Mouse (Mus musculus): ENCODE measurements around the gene Hnrnph2. TPM values are rescaled to one million over a fixed set of nuclear protein-coding genes. Genes with fewer than 3 reads are reported as not detected.

Gene Hnrnph2
- polyA plus RNA-seq, 1 experiment from 2014 or later: 174 TPM

GRCm38 (mm10) chrX:134620254-134620865 is 19.4 kb downstream of the Hnrnph2 start:
- H3K4me2 ChIP-seq (replicated peaks): peak overlapping the region; percentile 15; the same call in 1 of the 2 replicates
- H3K36me3 ChIP-seq: no peaks in the 10 kb centered on the region
- H3K27ac ChIP-seq (replicated peaks): peak overlapping the region; percentile 77
- ATAC-seq (replicated peaks): peak; percentile 71; the same call in 1 of the 2 replicates
- no peaks in the 10 kb centered on the region for H3K9me3 ChIP-seq
- H3K27me3 ChIP-seq: no peaks in the 10 kb centered on the region
- no peak overlapping the region for H3K4me3 ChIP-seq
- no peak overlapping the region for H3K9ac ChIP-seq (replicated peaks)
- H3K4me1 ChIP-seq: peaks cover 10% of the 10 kb centered on the region; the same call in 1 of the 2 replicates
- 24% methylated on average over 8 of the region's 8 CpGs for WGBS

DNA sequence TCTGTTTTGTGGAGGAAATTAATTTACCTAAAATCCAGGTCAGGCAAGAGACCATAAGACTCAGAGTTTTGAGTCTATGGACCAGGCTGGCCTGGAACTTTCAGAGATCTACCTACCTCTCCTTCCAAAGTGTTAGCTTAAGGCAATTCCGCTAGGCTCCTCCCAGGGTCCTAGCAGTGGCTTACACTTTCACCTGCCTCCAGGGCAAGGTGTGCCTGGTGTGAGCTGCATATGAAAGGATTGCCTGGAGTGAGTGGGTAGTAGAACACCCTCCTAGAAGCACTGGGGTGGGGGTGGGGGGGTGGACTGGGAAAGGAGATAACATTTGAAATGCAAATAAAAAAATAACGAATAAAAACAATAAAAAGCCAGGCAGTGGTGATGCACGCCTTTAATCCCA is 20.7 kb downstream of the Hnrnph2 start:
- 81% methylated on average over 3 of the region's 3 CpGs for WGBS
- ATAC-seq (replicated peaks): no peak

GRCm38 (mm10) chrX:134623350-134623749 is 22.4 kb downstream of the Hnrnph2 start:
- Histone ChIP-seq H3K9me3 (no peaks in the 10 kb centered on the region), H3K4me1 (peaks cover 10% of the 10 kb centered on the region; the same call in 1 of the 2 replicates), H3K27ac (replicated peaks) (no peak overlapping the region), H3K4me2 (replicated peaks) (no peak overlapping the region), H3K27me3 (no peaks in the 10 kb centered on the region), H3K36me3 (no peaks in the 10 kb centered on the region), H3K9ac (replicated peaks) (no peak overlapping the region), H3K4me3 (no peak overlapping the region)
- WGBS: 88% methylated on average over 4 of the region's 4 CpGs
- ATAC-seq (replicated peaks): no peak

More for the DNA sequence above, 20.7 kb downstream of the Hnrnph2 start:
- Histone ChIP-seq H3K4me3 (no peak overlapping the region), H3K4me1 (peaks cover 10% of the 10 kb centered on the region; the same call in 1 of the 2 replicates), H3K4me2 (replicated peaks) (no peak overlapping the region), H3K36me3 (no peaks in the 10 kb centered on the region), H3K9me3 (no peaks in the 10 kb centered on the region), H3K9ac (replicated peaks) (no peak overlapping the region), H3K27me3 (no peaks in the 10 kb centered on the region), H3K27ac (replicated peaks) (no peak overlapping the region)

DNA sequence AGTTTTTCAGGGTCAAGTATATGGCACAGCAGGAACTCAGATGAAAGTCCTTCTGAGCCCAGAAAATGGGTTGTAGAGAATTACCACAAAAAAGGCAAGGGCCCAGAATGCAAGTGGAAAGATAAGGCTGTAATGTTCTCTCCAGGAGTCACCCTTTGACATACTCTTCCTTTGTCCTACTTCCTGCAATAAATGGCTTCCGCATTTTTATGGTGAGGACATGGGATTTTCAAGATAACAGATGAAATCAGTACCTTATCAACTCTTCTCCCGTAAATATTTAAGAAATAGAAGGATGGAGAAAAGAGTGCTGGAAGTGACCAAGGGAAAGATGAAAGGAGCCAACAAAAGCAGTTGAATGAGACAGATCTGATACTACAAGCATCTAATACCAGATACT is 27.2 kb downstream of the Hnrnph2 start:
- no peak for ATAC-seq (replicated peaks)
- no peak overlapping the region for H3K27ac ChIP-seq (replicated peaks)

GRCm38 (mm10) chrX:134632710-134633109 is 31.7 kb downstream of the Hnrnph2 start:
- Histone ChIP-seq H3K4me1 (no peaks in the 10 kb centered on the region), H3K27me3 (no peaks in the 10 kb centered on the region), H3K36me3 (no peaks in the 10 kb centered on the region), H3K9me3 (no peaks in the 10 kb centered on the region), H3K27ac (replicated peaks) (no peak overlapping the region), H3K9ac (replicated peaks) (no peak overlapping the region), H3K4me2 (replicated peaks) (no peak overlapping the region), H3K4me3 (no peak overlapping the region)
- no peak for ATAC-seq (replicated peaks)
- WGBS: 91% methylated on average over 5 of the region's 5 CpGs

More for the DNA sequence above, 27.2 kb downstream of the Hnrnph2 start:
- Histone ChIP-seq H3K4me3 (no peak overlapping the region), H3K4me1 (no peaks in the 10 kb centered on the region), H3K36me3 (no peaks in the 10 kb centered on the region), H3K27me3 (no peaks in the 10 kb centered on the region), H3K9me3 (no peaks in the 10 kb centered on the region), H3K9ac (replicated peaks) (no peak overlapping the region), H3K4me2 (replicated peaks) (no peak overlapping the region)
- 91% methylated on average over 2 of the region's 2 CpGs for WGBS

- Histone ChIP-seq H3K27me3 (no peaks in the 10 kb centered on the region), H3K4me1 (no peaks in the 10 kb centered on the region), H3K36me3 (no peaks in the 10 kb centered on the region), H3K4me3 (no peak overlapping the region), H3K9me3 (no peaks in the 10 kb centered on the region), H3K4me2 (replicated peaks) (no peak overlapping the region), H3K9ac (replicated peaks) (no peak overlapping the region), H3K27ac (replicated peaks) (no peak overlapping the region)
- 63% methylated on average over 3 of the region's 3 CpGs for WGBS
- ATAC-seq (replicated peaks): no peak
These were observed 34.1 kb downstream of the Hnrnph2 start for GRCm38 (mm10) chrX:134635111-134635510.

GRCm38 (mm10) chrX:134635860-134636259 is 34.9 kb downstream of the Hnrnph2 start:
- 84% methylated on average over 3 of the region's 3 CpGs for WGBS
- Histone ChIP-seq H3K27me3 (no peaks in the 10 kb centered on the region), H3K9ac (replicated peaks) (no peak overlapping the region), H3K4me1 (no peaks in the 10 kb centered on the region), H3K36me3 (no peaks in the 10 kb centered on the region), H3K27ac (replicated peaks) (no peak overlapping the region), H3K4me3 (no peak overlapping the region), H3K9me3 (no peaks in the 10 kb centered on the region), H3K4me2 (replicated peaks) (no peak overlapping the region)
- no peak for ATAC-seq (replicated peaks)

GRCm38 (mm10) chrX:134641000-134641760 is 40.2 kb downstream of the Hnrnph2 start:
- WGBS: 58% methylated on average over 10 of the region's 10 CpGs
- no peaks in the 10 kb centered on the region for H3K9me3 ChIP-seq
- no peaks in the 10 kb centered on the region for H3K4me1 ChIP-seq
- no peak overlapping the region for H3K4me3 ChIP-seq
- no peak for ATAC-seq (replicated peaks)
- no peak overlapping the region for H3K9ac ChIP-seq (replicated peaks)
- no peak overlapping the region for H3K4me2 ChIP-seq (replicated peaks)
- H3K27ac ChIP-seq (replicated peaks): no peak overlapping the region
- H3K27me3 ChIP-seq: no peaks in the 10 kb centered on the region
- no peaks in the 10 kb centered on the region for H3K36me3 ChIP-seq

GRCm38 (mm10) chrX:134646338-134646737 is 45.4 kb downstream of the Hnrnph2 start:
- no peak for ATAC-seq (replicated peaks)
- Histone ChIP-seq H3K27me3 (no peaks in the 10 kb centered on the region), H3K27ac (replicated peaks) (no peak overlapping the region), H3K9ac (replicated peaks) (no peak overlapping the region), H3K4me2 (replicated peaks) (no peak overlapping the region), H3K4me3 (no peak overlapping the region), H3K4me1 (no peaks in the 10 kb centered on the region), H3K36me3 (no peaks in the 10 kb centered on the region), H3K9me3 (no peaks in the 10 kb centered on the region)
- WGBS: 75% methylated on average over 1 of the region's 1 CpGs

DNA sequence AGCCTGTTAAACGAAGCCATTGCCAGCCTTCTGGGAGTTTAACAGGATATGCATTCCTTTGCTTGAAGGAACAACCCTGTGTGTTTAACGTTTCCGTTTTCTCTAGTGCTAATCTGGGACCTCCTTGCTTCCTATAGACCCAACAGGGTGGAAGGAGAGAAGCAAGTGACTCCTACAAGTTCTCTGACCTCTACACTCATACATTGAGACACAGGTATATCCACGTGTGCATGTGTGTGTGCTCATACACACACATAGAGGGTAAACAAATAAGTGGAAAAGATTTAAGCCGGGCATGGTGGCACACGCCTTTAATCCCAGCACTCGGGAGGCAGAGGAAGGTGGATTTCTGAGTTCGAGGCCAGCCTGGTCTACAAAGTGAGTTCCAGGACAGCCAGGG is 46.4 kb downstream of the Hnrnph2 start:
- Histone ChIP-seq H3K27ac (replicated peaks) (no peak overlapping the region), H3K27me3 (no peaks in the 10 kb centered on the region), H3K36me3 (no peaks in the 10 kb centered on the region), H3K4me1 (no peaks in the 10 kb centered on the region), H3K4me2 (replicated peaks) (no peak overlapping the region), H3K9me3 (no peaks in the 10 kb centered on the region), H3K9ac (replicated peaks) (no peak overlapping the region), H3K4me3 (no peak overlapping the region)
- no peak; the same call in 1 of the 2 replicates for ATAC-seq (replicated peaks)
- WGBS: 77% methylated on average over 8 of the region's 8 CpGs

DNA sequence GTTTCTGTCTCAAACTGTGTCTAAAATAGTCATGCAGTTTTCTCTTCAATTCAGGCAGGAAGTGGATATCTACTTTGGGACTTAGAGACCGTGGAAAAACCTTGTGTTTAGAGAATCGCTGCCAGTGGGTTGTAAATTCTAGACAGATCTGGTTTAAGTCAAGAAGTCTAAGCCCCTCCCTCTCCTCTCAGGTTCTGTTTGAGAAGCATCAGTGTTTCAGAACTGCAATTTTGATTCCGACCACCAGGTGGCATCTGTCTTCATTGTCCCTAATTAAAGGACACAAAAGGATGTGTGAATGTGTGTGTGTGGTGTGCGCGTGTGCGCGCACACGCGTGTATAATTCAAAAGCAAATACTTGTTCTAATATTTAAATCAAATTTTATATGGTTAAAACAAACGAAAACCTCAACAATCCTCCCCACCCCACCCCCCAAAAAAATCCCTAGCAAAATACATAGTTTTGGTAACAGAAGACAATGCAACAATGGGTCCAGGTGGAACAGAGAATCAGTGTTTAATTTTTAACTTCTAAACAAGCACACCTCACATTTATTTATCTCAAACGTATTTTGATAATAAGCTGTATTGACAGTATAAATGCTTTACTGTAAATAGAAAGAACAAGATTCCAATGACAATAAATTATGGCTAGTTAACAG is 47.2 kb downstream of the Hnrnph2 start:
- Histone ChIP-seq H3K27ac (replicated peaks) (no peak overlapping the region), H3K36me3 (no peaks in the 10 kb centered on the region), H3K9ac (replicated peaks) (no peak overlapping the region), H3K4me1 (no peaks in the 10 kb centered on the region), H3K9me3 (no peaks in the 10 kb centered on the region), H3K4me3 (0 out of 2 replicates have a peak overlapping the region, but pooled peaks have one; percentile 13), H3K27me3 (no peaks in the 10 kb centered on the region), H3K4me2 (replicated peaks) (0 out of 2 replicates have a peak overlapping the region, but pooled peaks have one; percentile 24)
- peak; percentile 82; the same call in 1 of the 2 replicates for ATAC-seq (replicated peaks)
- WGBS: 23% methylated on average over 11 of the region's 11 CpGs

DNA sequence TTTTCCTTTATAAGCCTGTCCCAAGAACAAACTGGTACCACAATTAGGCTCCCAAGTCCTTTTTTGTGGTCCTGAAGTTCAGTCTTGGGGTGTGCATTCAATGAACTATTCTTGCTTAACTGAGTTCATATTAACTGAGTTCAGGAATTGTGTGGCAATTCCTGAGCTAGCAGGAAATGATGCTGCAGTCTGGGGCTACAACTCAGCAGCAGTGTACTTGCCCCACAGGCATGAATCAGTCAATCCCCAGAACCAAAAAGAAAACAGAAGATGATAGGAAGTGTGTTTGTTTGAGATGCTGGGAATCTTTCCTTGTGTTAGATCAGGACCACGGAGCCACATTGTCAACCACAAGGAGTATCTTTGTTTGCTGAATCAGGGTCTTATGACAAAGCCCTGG is 51.1 kb downstream of the Hnrnph2 start:
- ATAC-seq (replicated peaks): no peak
- Histone ChIP-seq H3K9ac (replicated peaks) (no peak overlapping the region), H3K27ac (replicated peaks) (no peak overlapping the region), H3K4me1 (no peaks in the 10 kb centered on the region), H3K4me2 (replicated peaks) (no peak overlapping the region), H3K9me3 (no peaks in the 10 kb centered on the region), H3K36me3 (no peaks in the 10 kb centered on the region), H3K4me3 (no peak overlapping the region), H3K27me3 (no peaks in the 10 kb centered on the region)
- WGBS: 91% methylated on average over 1 of the region's 1 CpGs
